Mouse (Mus musculus) kidney, adult 9 months (tissue): ENCODE results near the gene Pfkfb3.

ENCODE experiments used
- DNase-seq: peaks from one replicate; pipeline ENCODE4 v3.0.0; 2022

The Pfkfb3 gene

DNA sequence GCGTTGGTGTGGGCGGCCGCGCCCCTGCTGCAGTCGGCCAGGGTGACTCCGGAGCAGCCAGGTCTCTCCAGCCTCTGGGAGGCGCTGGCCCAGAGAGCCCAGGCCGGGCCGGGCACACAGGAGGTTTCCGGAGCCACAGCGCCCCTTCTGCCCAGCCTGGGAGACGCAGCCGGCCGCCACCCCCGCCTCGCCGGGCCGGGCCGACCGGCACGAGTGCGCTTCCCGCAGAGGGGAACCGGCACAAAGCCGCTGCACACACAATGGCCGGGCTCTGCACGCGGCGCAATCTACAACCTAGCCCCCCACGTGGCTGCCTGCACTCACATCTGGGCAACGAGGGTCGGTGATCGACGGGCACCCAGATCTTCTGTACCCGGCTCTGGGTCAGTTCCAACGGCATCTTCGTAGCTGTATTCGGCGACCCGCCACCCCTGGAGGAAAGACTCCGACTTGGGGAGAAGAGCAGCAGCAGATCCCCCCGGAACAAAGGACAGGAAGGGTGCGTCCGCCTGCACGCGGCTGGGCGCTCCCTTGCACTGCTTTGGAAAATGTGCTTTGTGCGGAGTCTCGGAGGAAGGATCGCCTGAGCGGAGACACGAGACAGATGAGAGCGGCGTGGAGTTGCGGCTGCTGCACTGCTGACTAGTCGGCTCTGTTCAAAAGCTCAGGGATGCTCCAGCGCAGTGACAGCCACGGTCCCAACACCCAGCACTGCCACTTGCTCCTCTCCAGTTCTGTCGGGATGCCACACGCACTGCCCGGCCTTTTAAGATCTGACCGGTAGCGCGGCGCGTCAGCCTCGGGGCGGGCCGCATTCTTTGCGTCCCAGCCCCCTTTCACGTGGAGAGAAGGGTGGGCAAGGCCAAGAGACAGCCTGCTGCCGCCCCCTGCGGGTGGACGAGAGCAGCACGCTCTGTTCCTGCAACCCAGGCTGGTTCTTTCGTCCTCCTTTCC, 52.3 kb downstream of the Pfkfb3 start:
- peak; percentile 92 for DNase-seq

- peak; percentile 27 for DNase-seq
Measured at GRCm38 (mm10) chr2:11500666-11501065, 53.2 kb downstream of the Pfkfb3 start.

- DNase-seq: no peak
Measured at GRCm38 (mm10) chr2:11496601-11497031, 57.3 kb downstream of the Pfkfb3 start.

DNA sequence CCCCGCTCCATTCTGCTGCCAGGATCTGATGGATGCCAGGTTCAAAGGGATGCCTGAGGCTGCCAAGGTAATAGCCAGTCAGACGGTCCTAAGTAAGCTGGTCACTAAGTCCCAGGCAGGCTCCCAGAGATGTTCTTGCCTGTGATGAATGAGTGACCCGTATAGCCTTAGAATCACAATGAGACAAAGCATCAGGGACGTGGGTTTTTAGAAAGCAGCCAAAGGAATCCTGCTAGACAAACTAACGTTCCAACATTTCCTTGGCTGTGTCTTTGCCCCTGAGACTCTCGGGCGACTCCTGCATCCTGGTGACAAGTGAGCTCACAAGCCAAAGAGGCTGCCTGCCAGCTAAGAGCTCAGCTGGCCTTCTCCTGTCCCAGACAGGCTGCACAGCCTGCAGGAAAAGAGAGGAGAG, 59.0 kb downstream of the Pfkfb3 start:
- DNase-seq: peak; percentile 36

GRCm38 (mm10) chr2:11492855-11493254, 61.0 kb downstream of the Pfkfb3 start:
- no peak for DNase-seq

GRCm38 (mm10) chr2:11491471-11491870, 62.4 kb downstream of the Pfkfb3 start:
- peak; percentile 53 for DNase-seq

DNA sequence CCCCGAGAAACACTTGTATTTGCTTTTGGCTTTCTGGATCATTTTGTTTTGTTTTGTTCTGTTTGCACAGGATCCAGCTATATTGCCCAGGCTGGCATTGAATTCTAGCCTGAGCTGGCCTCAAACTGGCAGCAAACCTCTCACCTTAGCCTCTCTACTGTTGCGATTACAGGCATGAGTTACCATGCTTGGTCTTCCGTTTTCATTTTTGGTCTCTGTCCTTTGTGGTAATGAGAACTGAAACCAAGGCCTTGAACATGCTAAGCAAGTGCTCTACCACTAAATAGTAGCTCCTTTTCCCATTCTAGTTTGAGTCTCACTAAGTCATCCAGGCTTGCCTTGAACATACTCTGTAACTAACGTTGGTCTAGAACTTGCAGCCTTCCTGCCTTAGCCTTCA, 63.3 kb downstream of the Pfkfb3 start:
- DNase-seq: no peak

GRCm38 (mm10) chr2:11483226-11483625, 70.7 kb downstream of the Pfkfb3 start:
- DNase-seq: no peak

DNA sequence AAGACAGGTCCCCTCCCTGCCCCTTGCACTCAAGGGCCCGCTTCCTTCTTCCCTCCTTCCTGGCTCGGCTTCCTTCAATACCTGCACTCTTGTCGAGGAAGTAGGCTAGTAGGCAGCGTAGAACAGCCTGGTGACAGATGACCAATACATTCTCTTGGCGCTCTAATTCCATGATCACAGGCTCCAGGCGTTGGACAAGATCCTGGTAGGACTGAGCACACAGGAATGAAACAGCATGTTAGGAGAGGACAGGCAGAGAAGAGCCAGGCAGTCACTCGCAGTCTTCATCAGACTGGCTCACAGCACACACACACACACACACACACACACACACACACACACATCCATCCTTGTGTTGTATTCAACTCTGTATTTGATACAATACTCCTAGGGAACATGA, 71.5 kb downstream of the Pfkfb3 start:
- no peak for DNase-seq

DNA sequence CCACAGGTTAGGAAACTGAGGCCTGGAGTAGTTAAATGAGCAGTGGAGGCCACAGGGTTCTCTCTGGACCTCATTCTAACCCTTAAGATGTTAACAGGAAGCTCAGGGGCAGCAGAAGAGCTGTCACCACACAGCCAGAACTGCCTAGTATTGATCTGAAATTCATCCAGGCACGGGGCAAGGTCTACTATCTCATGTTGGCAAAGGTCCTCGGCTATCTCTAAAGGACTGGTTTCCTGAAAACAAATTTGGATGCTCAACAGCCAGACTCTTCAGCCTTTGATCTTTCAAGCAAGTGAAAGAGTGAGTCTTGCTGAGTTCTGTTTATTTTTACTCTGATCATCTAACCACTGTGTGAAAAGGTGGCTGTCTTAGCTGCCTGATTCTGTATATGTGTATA, 74.9 kb downstream of the Pfkfb3 start:
- no peak for DNase-seq

DNA sequence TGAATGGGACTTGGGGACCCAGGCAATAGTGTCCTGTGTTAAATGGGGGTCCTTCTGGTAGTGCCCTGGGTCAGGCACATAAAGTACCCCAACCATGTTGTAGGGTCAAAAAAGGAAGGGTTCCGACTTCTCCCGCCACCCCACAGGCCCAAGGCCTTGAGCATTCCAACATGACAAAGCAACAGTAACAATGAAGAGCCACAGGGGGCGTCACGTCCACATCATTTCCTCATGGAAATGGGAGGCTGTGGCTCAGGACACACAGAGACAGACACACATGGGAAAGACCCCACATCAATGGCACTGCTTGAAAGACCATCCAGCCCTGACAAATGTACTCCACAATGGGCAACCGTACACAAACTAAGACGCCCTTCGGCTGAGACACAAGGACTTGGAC, 78.6 kb downstream of the Pfkfb3 start:
- no peak for DNase-seq

GRCm38 (mm10) chr2:11464661-11465099, 89.2 kb downstream of the Pfkfb3 start:
- peak; percentile 21 for DNase-seq

GRCm38 (mm10) chr2:11460976-11461375, 92.9 kb downstream of the Pfkfb3 start:
- no peak for DNase-seq

- DNase-seq: no peak
Measured at GRCm38 (mm10) chr2:11458494-11458893, 95.4 kb downstream of the Pfkfb3 start.

GRCm38 (mm10) chr2:11457904-11458303, 96.0 kb downstream of the Pfkfb3 start:
- peak; percentile 12 for DNase-seq

DNA sequence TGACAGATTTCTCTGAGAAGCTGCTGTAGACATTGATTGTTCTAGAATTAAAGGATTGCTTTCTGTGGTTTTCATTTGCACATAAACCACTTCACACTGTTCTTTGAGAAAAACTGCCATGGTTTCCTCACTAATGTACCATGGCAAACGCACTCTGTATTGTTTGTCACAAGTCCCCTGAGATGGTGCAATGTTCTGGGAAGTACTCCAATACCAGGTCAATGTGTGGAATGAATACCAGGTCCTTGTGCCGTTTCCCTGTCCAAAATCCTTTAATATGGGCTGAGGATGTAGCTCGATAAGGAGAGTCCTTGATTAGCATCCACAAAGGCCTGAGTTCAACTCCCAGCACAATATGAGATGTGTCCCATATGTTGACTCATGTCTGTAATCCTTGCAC, 105.2 kb downstream of the Pfkfb3 start:
- no peak for DNase-seq

GRCm38 (mm10) chr2:11447865-11448264, 106.0 kb downstream of the Pfkfb3 start:
- peak; percentile 45 for DNase-seq

GRCm38 (mm10) chr2:11445722-11446121, 108.2 kb downstream of the Pfkfb3 start:
- no peak for DNase-seq

DNA sequence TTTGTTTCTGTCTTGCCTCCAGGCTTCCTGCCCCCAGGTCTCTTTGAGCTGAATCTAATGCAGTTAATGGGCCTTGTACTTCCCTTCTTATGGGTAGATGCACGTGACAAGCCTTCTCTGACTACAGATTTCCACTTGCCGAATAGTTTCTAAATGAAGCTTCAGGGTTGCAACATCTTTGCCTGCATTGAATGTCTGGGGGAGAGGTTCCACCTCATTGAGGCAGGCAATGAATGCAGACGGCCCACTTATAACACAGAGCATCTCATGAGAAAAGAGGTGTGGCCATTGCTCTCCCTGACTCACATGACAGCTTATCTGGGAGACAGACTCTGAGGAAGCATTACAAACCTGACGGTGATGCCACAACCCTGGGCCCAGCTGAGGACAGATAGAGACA, 112.0 kb downstream of the Pfkfb3 start:
- DNase-seq: no peak

- no peak for DNase-seq
Measured at GRCm38 (mm10) chr2:11438231-11438954, 115.5 kb downstream of the Pfkfb3 start.

DNA sequence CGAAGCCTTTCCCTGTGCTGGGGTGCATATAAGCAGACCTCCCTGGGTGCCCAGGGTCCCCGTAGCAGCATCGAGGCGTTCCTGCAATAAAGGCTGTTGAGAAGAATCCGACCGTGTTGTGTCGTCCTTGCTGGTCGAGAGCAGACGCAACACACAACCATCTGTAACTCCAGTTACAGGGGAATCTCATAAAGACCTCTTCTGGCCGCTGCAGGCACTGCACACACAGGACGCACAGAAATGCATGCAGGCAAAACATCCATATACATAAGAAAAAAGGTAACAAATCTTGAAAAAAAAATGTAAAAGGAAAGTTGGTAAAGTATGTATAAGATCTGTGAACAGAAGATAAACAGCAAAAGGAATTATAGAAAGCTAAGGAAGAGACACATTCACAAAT, 117.5 kb downstream of the Pfkfb3 start:
- no peak for DNase-seq

DNA sequence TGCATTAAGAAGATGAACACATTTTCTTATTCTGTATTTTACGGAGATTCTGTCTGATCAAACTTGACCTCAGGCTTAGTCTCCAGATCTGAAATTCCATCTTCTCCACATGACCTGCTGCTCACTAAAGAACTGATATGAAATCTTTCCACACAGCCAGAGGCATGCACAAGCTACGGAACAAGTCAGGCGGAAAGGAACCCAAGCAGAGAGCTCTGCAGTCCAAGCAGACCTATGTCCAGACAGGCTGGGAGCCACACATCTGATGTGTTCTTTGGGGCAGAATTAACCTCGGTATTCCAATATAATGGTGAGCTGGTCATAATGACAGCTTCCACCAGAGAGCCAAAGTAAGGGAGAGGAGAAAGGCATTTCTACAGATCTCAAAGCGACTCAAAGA, 120.5 kb downstream of the Pfkfb3 start:
- no peak for DNase-seq

GRCm38 (mm10) chr2:11429538-11429937, 124.3 kb downstream of the Pfkfb3 start:
- peak; percentile 79 for DNase-seq

- DNase-seq: no peak
Measured at GRCm38 (mm10) chr2:11428621-11429020, 125.3 kb downstream of the Pfkfb3 start.
